Mouse (Mus musculus) heart, embryonic 15.5 days (tissue): ENCODE results near the gene Lrp11. TPM values are rescaled to one million over a fixed set of nuclear protein-coding genes. Genes with fewer than 3 reads are reported as not detected.

ENCODE experiments used
- ATAC-seq: fragments of 200-750 bp; cut with Nextera tagmentation; replicated peaks from 2 replicates; pipeline ENCODE4 v1.8.0; 2017; ENCODE audit warnings: low read depth, moderate TSS enrichment; ENCODE audit not compliant: insufficient number of reproducible peaks, insufficient read depth, low FRiP score
- H3K27ac ChIP-seq: fragments of 300-500 bp; sonication (generic); 2 replicates; pipeline ENCODE4 v1.5.1; 2015; ENCODE audit warnings: mild to moderate bottlenecking, inconsistent platforms
- H3K27me3 ChIP-seq: fragments of 300-500 bp; sonication (generic); 2 replicates; pipeline ENCODE4 v1.6.1; 2015; ENCODE audit warnings: inconsistent platforms
- H3K36me3 ChIP-seq: fragments of 300-500 bp; sonication (generic); 2 replicates; pipeline ENCODE4 v1.6.1; 2015; ENCODE audit warnings: mild to moderate bottlenecking, inconsistent platforms
- H3K4me1 ChIP-seq: fragments of 300-500 bp; sonication (generic); replicated peaks from 2 replicates; pipeline ENCODE4 v1.6.1; 2015; ENCODE audit warnings: inconsistent platforms
- H3K4me2 ChIP-seq: fragments of 300-500 bp; sonication (generic); 2 replicates; pipeline ENCODE4 v1.6.1; 2015; ENCODE audit warnings: inconsistent platforms, mild to moderate bottlenecking, moderate library complexity
- H3K4me3 ChIP-seq: fragments of 300-500 bp; sonication (generic); 2 replicates; pipeline ENCODE4 v1.5.1; 2015; ENCODE audit warnings: mild to moderate bottlenecking, inconsistent platforms
- H3K9ac ChIP-seq: fragments of 300-500 bp; sonication (generic); 2 replicates; pipeline ENCODE4 v1.6.1; 2015; ENCODE audit warnings: mild to moderate bottlenecking, inconsistent platforms
- H3K9me3 ChIP-seq: fragments of 300-500 bp; sonication (generic); replicated peaks from 2 replicates; pipeline ENCODE4 v1.6.1; 2016; ENCODE audit warnings: inconsistent platforms
- WGBS: fragments of 180-500 bp; shearing (Covaris S2); methylation state at CpG from one replicate; pipeline ENCODE4 v1.1.7; 2015; ENCODE audit warnings: mixed read lengths; 5-methylcytosine and 5-hydroxymethylcytosine counted together
- polyA plus RNA-seq: library from polyadenylated mRNA; unstranded; fragments of >200 nt; fragmentation: Nextera tagmentation; extraction: Ambion mirVana; gene quantifications from 2 replicates; pipeline ENCODE4 v1.2.1, GENCODE M21; 2015

Gene Lrp11
- 1.1 and 2.1 TPM in 2 replicates for polyA plus RNA-seq

DNA sequence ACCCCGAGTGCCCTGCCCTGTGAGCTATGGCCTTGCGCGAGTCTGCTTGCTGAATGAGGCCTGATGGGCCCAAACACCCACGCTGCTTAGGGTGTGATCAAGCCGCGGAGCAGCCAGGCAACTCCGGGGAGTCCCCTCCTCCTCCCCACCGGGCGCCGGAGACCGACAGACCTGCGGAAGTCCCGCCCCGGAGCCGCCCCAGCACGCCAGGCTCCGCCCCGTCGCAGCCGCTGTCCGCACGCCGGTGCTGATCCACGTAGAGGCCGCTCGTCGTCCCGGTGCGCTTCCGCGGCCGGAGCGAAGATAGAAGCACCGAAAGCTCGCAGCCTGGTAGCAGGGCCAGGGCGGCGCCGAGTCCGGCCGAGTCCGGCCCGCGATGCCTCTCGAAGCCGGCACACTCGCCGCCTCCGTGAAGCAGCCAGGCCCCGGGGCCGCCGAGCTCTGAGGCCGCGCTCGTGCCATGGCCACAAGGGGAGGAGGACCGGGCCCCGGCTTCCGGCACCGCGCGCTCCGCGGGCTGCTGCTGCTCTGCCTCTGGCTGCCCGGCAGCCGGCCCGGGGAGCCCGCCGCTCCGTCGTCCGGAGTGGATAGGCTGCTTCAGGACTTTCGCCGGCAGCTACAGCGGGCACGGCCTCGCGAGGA is at the start of gene Lrp11:
TSS of gene Lrp11 (plus strand) at position 209 of the 642 bp plus-strand sequence.
- Histone ChIP-seq H3K9ac (peak within 1 kb of the TSS; percentile 50), H3K4me1 (peaks cover 9% of the 10 kb centered on the region), H3K27me3 (peaks cover 14% of the 10 kb centered on the region), H3K9me3 (no peaks in the 10 kb centered on the region), H3K36me3 (no peaks in the 10 kb centered on the region), H3K4me2 (peak within 1 kb of the TSS; percentile 100), H3K27ac (no peak within 1 kb of the TSS), H3K4me3 (peak within 1 kb of the TSS; percentile 69)
- under 1% methylated on average over 59 of the region's 76 CpGs for WGBS
- ATAC-seq, result peak; percentile 94

DNA sequence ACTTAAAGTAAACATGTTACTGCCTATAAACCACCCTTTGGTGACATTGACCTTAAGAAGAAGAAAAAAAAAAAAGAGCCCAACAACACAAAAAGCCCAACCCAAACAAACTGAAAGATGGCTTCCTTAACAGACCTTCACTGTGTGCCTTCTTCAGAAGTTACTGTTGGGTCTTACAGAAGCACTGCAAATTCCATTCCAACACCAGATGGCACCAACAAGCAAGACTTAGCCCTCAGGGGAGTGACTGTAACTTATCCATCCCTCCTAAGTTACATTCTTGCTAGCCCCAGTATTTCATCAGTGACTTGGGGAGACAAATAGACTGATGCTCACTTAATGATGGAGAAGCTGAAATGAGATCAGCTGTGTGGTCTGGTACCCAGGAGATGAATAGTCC is 11.6 kb upstream of the Lrp11 start:
- 0 out of 2 replicates have a peak, but pooled peaks cover 4% of the 10 kb centered on the region for H3K27me3 ChIP-seq
- peaks cover 6% of the 10 kb centered on the region; the same call in 1 of the 2 replicates for H3K4me1 ChIP-seq
- H3K9me3 ChIP-seq, result no peaks in the 10 kb centered on the region
- H3K4me2 ChIP-seq, result no peak overlapping the region
- no peaks in the 10 kb centered on the region for H3K36me3 ChIP-seq
- H3K27ac ChIP-seq, result no peak overlapping the region
- ATAC-seq, result no peak
- no peak overlapping the region for H3K9ac ChIP-seq
- H3K4me3 ChIP-seq, result no peak overlapping the region

DNA sequence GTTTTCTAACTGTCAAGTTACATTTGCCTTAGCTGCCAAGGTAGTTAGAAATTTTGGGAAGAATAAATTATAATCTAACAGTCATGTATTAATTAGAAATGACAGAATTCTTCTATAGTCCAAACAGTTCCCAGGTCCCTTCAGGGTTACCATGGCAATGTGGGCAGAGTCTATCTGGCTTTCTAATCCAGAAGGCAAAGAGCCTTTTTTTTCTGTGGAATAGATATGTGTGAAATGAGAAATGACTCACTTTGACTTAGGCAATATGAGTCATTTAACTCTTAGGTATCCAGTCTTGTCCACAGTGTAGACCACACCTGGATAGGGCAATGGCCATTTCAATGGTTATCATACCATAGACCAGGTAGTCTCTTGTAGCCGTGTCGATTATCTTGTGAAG is 8.2 kb upstream of the Lrp11 start:
- H3K36me3 ChIP-seq, result no peaks in the 10 kb centered on the region
- ATAC-seq, result no peak
- WGBS, result 80% methylated on average over 2 of the region's 2 CpGs

DNA sequence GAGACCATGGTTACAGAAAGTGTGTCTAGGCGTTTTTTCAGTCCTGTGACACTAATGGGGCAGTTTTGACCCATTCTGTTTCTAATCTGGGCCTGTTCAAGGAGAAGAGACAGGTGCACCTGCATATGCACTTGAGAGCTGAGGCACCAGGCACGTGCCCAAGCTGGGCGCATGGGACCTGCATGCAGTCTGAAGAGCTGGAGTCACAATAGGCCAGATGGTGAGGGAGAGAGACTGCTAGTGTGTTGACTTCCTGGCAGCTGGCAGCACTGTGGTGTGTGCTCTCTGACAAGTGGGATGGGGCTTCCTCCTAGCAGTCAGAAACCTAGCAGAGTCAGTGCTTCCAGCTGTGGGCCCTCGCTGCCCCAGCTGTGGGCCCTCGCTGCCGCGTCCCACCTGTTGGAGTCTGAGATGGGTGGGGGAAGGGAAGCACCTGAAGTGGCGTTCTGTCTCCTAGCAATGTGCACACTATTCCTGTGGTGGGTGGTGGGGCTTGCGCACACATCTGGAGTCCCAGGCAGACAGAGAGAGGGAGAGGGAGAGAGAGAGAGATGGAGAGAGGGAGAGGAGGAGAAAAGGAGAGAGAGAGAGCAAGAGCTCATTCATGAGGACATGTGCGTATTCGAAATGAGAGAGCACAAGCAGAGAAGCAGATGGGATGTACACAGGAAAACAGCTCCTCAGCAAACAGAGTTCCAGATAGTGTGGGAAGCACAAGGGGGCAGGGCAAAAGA is 7.3 kb upstream of the Lrp11 start:
- Histone ChIP-seq H3K4me3 (no peak overlapping the region), H3K9ac (no peak overlapping the region), H3K27ac (no peak overlapping the region), H3K9me3 (no peaks in the 10 kb centered on the region), H3K36me3 (no peaks in the 10 kb centered on the region), H3K4me1 (peaks cover 6% of the 10 kb centered on the region), H3K27me3 (0 out of 2 replicates have a peak, but pooled peaks cover 7% of the 10 kb centered on the region), H3K4me2 (no peak overlapping the region)
- 28% methylated on average over 11 of the region's 11 CpGs for WGBS
- 0 out of 2 replicates have a peak, but pooled peaks have one; percentile 53 for ATAC-seq

More for the DNA sequence above, 8.2 kb upstream of the Lrp11 start:
- H3K9ac ChIP-seq, result no peak overlapping the region
- 0 out of 2 replicates have a peak, but pooled peaks cover 7% of the 10 kb centered on the region for H3K27me3 ChIP-seq
- H3K4me3 ChIP-seq, result no peak overlapping the region
- H3K4me2 ChIP-seq, result no peak overlapping the region
- H3K9me3 ChIP-seq, result no peaks in the 10 kb centered on the region
- H3K4me1 ChIP-seq, result peaks cover 6% of the 10 kb centered on the region
- no peak overlapping the region for H3K27ac ChIP-seq

DNA sequence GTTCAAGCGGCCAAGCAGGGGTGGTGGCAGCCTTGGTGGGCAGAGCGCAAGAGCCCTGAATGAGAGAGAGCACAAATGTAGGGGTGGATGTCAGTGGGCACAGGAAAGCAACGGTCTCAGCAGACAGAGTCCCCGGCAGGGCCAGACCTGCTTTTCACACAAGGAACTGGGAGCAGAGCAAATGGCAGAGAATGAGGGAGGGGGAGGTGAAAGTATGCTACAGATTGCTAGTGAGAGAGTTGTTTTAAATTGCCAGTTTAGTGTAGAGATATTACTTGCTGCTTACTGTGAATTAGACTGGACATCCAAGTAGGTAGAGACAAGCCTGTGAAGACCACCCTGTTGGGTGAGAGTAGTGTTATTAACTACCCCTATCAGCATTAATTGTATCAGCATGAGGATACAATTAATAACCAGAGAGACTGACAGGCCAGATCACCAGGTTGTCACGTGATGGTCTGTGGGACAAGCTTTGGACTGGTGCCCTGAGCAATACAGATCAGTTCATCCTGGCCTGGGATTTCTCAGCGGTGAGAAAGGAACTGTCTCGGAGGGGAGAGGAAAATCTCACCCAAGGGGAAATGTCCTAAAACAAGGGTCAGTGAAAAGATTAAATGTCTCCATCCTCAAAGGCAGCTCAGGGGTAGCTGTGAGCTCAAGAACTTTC is 6.6 kb upstream of the Lrp11 start:
- 31% methylated on average over 7 of the region's 7 CpGs for WGBS
- no peak for ATAC-seq
- Histone ChIP-seq H3K27me3 (0 out of 2 replicates have a peak, but pooled peaks cover 7% of the 10 kb centered on the region), H3K4me3 (no peak overlapping the region), H3K4me2 (no peak overlapping the region), H3K9me3 (no peaks in the 10 kb centered on the region), H3K4me1 (peaks cover 6% of the 10 kb centered on the region), H3K9ac (no peak overlapping the region), H3K27ac (no peak overlapping the region), H3K36me3 (no peaks in the 10 kb centered on the region)

DNA sequence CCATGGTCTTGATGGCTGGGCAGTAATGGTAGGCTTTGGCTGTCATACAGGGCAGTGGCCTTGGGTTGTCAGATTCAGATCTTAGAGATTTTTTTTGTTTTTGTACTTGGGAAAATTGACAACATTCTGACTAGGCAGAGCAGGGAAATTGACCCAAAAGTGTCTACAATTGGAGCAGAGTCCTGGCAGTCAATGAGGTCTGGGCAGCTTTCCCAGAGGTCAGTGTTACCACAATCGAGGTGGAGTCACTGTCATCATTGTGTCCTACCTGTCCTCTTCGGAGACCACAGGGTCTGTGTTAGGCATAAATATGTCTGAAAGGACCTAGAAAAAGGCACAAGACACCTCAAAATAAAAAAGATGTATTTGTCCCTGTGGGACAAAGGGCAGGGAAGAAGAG is 2.8 kb upstream of the Lrp11 start:
- ATAC-seq, result no peak

DNA sequence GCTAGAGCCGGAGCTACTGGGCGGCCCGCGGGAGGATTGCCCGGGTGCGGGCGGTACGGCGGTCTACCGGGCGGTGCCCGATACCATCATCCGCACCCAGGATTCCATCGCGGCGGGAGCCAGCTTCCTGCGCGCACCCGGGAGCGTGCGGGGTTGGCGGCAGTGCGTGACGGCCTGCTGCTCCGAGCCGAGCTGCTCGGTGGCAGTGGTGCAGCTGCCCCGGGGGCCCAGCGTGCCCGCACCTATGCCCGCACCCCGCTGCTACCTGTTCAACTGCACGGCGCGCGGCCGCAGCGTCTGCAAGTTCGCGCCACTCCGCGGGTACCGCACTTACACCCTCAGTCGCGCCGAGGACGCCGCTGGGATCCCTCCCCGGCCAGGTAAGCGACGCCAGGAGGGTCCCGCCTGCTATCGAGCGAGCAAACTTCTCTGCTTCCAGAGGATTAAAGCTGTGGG is 662 bp downstream of the Lrp11 start:
- H3K27ac ChIP-seq, result no peak overlapping the region
- H3K4me3 ChIP-seq, result peak overlapping the region; percentile 69
- H3K36me3 ChIP-seq, result no peaks in the 10 kb centered on the region
- H3K27me3 ChIP-seq, result peaks cover 14% of the 10 kb centered on the region
- no peaks in the 10 kb centered on the region for H3K9me3 ChIP-seq
- ATAC-seq, result no peak; the same call in 1 of the 2 replicates
- H3K4me2 ChIP-seq, result peak overlapping the region; percentile 100
- peak overlapping the region; percentile 50 for H3K9ac ChIP-seq
- peaks cover 9% of the 10 kb centered on the region for H3K4me1 ChIP-seq
- 1% methylated on average over 54 of the region's 54 CpGs for WGBS

More for the DNA sequence above, 2.8 kb upstream of the Lrp11 start:
- H3K4me3 ChIP-seq, result no peak overlapping the region
- H3K9me3 ChIP-seq, result no peaks in the 10 kb centered on the region
- 54% methylated on average over 2 of the region's 2 CpGs for WGBS
- H3K27ac ChIP-seq, result no peak overlapping the region
- peaks cover 22% of the 10 kb centered on the region for H3K27me3 ChIP-seq
- no peaks in the 10 kb centered on the region for H3K36me3 ChIP-seq
- H3K4me1 ChIP-seq, result peaks cover 15% of the 10 kb centered on the region
- H3K9ac ChIP-seq, result no peak overlapping the region
- H3K4me2 ChIP-seq, result no peak overlapping the region

DNA sequence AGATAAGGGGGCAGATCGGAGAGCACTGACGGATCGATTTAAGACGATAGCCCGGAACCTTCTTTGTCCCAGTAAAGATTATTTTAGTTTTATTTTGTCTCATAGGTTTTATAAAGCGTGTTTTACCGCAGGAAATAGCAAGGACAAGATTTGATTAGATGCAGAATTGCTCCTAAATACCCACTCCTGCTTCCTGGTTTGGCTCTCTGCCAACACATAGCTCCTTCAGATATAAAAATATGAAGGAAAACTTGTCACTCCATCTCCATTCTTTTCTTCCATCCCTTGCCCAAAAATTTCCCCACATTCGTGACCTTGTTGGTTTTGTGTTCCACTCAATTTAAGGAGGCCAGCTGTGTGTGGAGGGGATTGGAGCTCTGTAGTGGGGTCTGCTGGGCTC is 1.2 kb downstream of the Lrp11 start:
- H3K4me3 ChIP-seq, result peak overlapping the region; percentile 69
- WGBS, result 9% methylated on average over 8 of the region's 8 CpGs

DNA sequence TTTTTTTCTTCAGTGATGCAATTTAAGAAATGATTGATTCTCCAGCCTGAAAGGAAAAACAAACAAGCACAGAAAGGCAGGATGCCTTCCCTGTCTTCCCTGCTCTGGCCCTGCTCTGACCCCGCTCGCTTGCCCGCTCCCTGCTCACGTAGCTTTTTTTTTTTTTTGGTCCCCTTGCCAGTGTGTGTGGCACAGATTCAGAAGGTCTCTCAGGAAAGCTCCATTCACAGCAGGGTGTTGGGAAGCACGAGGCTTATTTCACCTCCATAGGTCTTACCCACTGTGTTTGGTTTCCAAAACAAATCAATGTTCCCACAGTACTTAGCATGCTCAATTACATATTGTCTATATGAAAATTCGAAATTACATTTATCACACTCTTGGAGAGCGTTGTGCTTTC is 5.2 kb downstream of the Lrp11 start:
- 36% methylated on average over 7 of the region's 7 CpGs for WGBS
- H3K4me3 ChIP-seq, result no peak overlapping the region

More for the DNA sequence above, 1.2 kb downstream of the Lrp11 start:
- Histone ChIP-seq H3K9ac (no peak overlapping the region), H3K9me3 (no peaks in the 10 kb centered on the region), H3K4me1 (peaks cover 9% of the 10 kb centered on the region), H3K36me3 (no peaks in the 10 kb centered on the region), H3K4me2 (peak overlapping the region; percentile 100), H3K27me3 (peaks cover 14% of the 10 kb centered on the region), H3K27ac (no peak overlapping the region)
- no peak for ATAC-seq

DNA sequence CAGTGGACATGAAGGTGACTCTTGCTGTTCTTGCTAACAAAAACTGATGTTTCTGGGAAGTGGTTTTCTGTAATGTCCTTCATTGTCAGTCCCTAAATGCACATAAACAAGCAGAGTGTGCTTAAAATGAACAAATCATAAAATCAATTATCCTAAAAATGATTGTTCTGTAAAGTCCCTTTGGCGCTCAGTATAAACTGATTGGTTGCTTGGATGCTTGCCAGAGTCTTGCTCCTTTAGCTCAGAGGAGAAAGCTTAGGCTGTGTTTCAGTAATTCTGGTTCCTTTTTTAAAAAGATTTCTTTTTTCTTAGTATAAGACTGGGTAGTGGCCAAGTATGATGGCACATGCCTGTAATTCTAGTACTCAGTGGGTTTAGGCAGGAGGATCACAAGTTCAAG is 6.7 kb downstream of the Lrp11 start:
- Histone ChIP-seq H3K4me2 (no peak overlapping the region), H3K27me3 (peaks cover 5% of the 10 kb centered on the region), H3K9ac (no peak overlapping the region), H3K27ac (no peak overlapping the region), H3K4me1 (0 out of 2 replicates have a peak, but pooled peaks cover 2% of the 10 kb centered on the region), H3K4me3 (no peak overlapping the region), H3K36me3 (no peaks in the 10 kb centered on the region), H3K9me3 (no peaks in the 10 kb centered on the region)
- ATAC-seq, result no peak
- WGBS, result 60% methylated on average over 1 of the region's 1 CpGs

More for the DNA sequence above, 5.2 kb downstream of the Lrp11 start:
- no peaks in the 10 kb centered on the region for H3K36me3 ChIP-seq
- peaks cover 9% of the 10 kb centered on the region for H3K4me1 ChIP-seq
- no peaks in the 10 kb centered on the region for H3K9me3 ChIP-seq
- no peak overlapping the region for H3K27ac ChIP-seq
- H3K9ac ChIP-seq, result no peak overlapping the region
- H3K4me2 ChIP-seq, result no peak overlapping the region
- H3K27me3 ChIP-seq, result peaks cover 14% of the 10 kb centered on the region
- no peak for ATAC-seq

DNA sequence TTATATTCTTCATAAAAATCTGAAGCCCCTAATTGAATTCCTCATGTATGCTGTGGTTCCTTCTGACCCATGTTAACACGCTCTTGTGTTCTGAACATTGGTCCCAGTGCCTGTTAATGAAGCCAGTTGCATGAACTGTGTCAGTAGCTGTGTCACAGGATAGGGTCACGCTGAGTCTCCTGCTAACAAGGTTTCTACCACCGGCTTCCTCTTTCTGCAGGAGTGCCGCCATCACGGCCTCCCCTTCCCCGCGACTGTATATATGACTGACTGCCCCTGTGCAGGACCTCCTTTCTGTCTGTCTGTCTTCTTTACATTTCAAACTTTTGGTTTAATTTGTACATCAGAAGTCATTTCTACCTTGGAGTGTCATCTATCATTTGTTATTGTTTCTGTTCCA is 8.6 kb downstream of the Lrp11 start:
- H3K36me3 ChIP-seq, result no peaks in the 10 kb centered on the region
- H3K9me3 ChIP-seq, result no peaks in the 10 kb centered on the region
- no peak for ATAC-seq
- WGBS, result 79% methylated on average over 7 of the region's 7 CpGs
- H3K4me1 ChIP-seq, result 0 out of 2 replicates have a peak, but pooled peaks cover 2% of the 10 kb centered on the region
- no peaks in the 10 kb centered on the region for H3K27me3 ChIP-seq
- no peak overlapping the region for H3K9ac ChIP-seq
- H3K27ac ChIP-seq, result no peak overlapping the region
- no peak overlapping the region for H3K4me2 ChIP-seq
- no peak overlapping the region for H3K4me3 ChIP-seq
